Mouse (Mus musculus): ENCODE results near the gene Tmem104. TPM values are rescaled to one million over a fixed set of nuclear protein-coding genes. Genes with fewer than 3 reads are reported as not detected.

Tmem104 gene
- polyA plus RNA-seq, 1 experiment from 2014 or later: 9.7 TPM

DNA sequence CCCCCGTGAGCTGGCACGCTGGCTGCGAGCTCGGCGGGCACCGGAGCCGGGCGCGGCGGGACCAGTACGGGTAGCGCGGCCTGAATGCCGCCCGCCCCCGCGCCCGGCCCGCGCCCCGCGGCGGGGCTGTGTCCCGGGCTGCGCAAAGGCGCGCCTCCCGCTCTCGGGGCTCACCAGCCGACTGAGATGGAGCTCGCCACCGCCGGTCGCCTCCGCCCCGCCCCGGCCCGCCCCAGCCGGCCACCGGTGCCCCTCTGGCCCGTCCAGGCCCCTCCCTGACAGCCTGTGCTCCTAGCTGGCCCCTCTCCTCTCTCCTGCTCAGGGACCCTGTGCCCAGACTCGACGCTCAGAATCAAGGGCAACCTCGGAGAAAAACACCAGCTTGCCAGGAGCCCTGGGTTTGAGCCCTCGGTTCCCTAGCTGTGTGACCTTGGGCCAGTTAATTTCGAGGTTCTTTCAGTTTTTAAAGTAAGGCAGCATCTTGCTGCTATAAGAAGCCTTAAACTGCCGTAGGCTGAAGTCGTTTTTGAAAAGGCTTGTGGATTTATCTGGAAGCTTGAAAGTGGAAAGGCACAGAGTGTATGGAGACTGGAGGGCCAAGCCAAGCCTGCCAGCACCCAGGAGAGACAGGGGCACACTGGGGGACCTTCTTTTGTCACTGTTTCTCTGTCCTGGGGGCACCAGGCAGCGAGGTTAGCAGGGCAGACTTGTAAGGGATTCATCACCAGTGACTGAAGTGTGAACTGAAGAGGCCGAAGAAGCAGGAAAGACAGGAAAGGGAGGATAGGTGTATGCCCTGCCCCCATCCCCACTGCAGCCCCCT is 80.0 kb downstream of the Tmem104 start, which contains the start of gene Grin2c:
Gene Grin2c, minus strand, starts transcription at position 183 of the 823 bp plus-strand sequence.
- peak within 1 kb of the TSS; percentile 35 for H3K4me3 ChIP-seq (replicated peaks; ENCODE audit: low read length)
- H3K4me1 ChIP-seq (ENCODE audit: control insufficient read depth, insufficient read depth, low read length): peaks cover 15% of the 10 kb centered on the region
- no peak within 1 kb of the TSS for H3K27ac ChIP-seq (ENCODE audit: low read length)
- H3K4me2 ChIP-seq (ENCODE audit: low read depth, low read length): peak within 1 kb of the TSS; percentile 52
- no peak within 1 kb of the TSS for H3K9ac ChIP-seq (ENCODE audit: low read length)
- H3K27me3 ChIP-seq (ENCODE audit: control insufficient read depth, insufficient read depth, low read length): peaks cover 66% of the 10 kb centered on the region
- 6% methylated on average over 50 of the region's 50 CpGs for WGBS
- no peak for ATAC-seq (ENCODE audit: insufficient read depth, low FRiP score)
- H3K9me3 ChIP-seq (replicated peaks; ENCODE audit: control insufficient read depth, low read length): no peaks in the 10 kb centered on the region
- no peaks in the 10 kb centered on the region for H3K36me3 ChIP-seq (ENCODE audit: control insufficient read depth, insufficient read depth, low read length)

DNA sequence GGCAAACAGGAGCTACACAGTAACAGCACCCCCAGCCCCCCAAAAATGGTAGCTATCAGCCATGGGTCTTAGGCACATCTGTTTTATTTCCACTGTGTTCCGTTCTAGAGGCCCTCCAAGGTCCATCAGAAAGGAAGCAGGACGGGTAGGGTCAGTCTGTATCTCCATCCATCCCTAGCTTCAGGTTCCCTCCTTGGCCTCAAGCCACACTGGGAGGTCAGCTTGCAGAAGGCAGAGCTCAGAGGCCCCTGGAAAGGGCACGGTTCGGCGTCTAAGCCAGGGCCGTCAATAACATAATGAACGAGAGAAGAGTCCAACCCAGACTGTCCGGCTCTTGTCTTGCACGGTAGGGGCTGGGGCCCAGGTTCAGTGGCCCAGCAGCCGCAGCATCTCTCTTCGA is 80.7 kb downstream of the Tmem104 start:
- ATAC-seq (ENCODE audit: insufficient read depth, low FRiP score): no peak

DNA sequence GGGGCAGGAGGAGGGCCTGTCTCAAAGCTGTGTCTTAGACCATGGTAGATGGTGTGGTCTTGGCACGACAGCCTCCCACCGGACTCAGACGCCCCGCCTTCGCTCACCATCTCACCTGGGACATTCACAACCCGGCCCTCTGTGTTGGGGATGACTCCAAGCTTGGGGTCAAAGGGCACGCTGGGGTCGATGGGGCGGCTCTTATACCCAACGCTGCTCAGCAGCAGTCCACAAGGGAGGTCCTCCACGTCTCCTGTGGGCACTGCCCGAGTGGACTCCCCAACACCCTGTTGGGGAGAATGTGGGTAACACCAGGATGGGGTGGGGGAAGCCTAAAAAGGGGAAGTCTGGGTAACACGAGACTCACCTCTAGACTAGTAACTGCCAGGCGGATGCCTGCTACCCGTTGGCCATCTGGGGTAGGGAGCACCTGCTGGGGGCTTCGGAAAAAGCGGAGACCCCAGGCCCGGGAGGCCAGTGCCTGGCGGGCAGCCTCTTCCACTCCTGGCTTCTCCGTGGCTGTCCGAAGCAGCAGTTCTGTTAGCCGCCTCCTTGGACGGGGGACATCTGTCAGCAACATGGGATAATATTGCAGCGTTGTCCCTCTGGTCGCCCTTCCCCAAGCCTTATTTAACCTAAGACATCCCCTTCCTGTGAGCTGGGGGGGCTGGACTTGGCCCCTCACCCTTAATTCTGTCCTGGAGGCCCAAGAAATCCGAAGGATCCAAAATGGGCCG is 82.2 kb downstream of the Tmem104 start:
- no peaks in the 10 kb centered on the region for H3K36me3 ChIP-seq (ENCODE audit: control insufficient read depth, insufficient read depth, low read length)
- no peak overlapping the region for H3K4me2 ChIP-seq (ENCODE audit: low read depth, low read length)
- WGBS: 87% methylated on average over 27 of the region's 27 CpGs
- H3K9me3 ChIP-seq (replicated peaks; ENCODE audit: control insufficient read depth, low read length): no peaks in the 10 kb centered on the region
- no peak overlapping the region for H3K27ac ChIP-seq (ENCODE audit: low read length)
- no peak overlapping the region for H3K4me3 ChIP-seq (replicated peaks; ENCODE audit: low read length)
- H3K27me3 ChIP-seq (ENCODE audit: control insufficient read depth, insufficient read depth, low read length): peaks cover 47% of the 10 kb centered on the region
- peaks cover 15% of the 10 kb centered on the region for H3K4me1 ChIP-seq (ENCODE audit: control insufficient read depth, insufficient read depth, low read length)
- H3K9ac ChIP-seq (ENCODE audit: low read length): no peak overlapping the region
- no peak for ATAC-seq (ENCODE audit: insufficient read depth, low FRiP score)

More for the DNA sequence above, 80.7 kb downstream of the Tmem104 start:
- no peak overlapping the region for H3K4me3 ChIP-seq (replicated peaks; ENCODE audit: low read length)
- H3K4me1 ChIP-seq (ENCODE audit: control insufficient read depth, insufficient read depth, low read length): peaks cover 15% of the 10 kb centered on the region
- H3K27ac ChIP-seq (ENCODE audit: low read length): no peak overlapping the region
- H3K4me2 ChIP-seq (ENCODE audit: low read depth, low read length): no peak overlapping the region
- no peaks in the 10 kb centered on the region for H3K9me3 ChIP-seq (replicated peaks; ENCODE audit: control insufficient read depth, low read length)
- no peaks in the 10 kb centered on the region for H3K36me3 ChIP-seq (ENCODE audit: control insufficient read depth, insufficient read depth, low read length)
- WGBS: 78% methylated on average over 11 of the region's 11 CpGs
- no peak overlapping the region for H3K9ac ChIP-seq (ENCODE audit: low read length)
- H3K27me3 ChIP-seq (ENCODE audit: control insufficient read depth, insufficient read depth, low read length): peaks cover 59% of the 10 kb centered on the region

DNA sequence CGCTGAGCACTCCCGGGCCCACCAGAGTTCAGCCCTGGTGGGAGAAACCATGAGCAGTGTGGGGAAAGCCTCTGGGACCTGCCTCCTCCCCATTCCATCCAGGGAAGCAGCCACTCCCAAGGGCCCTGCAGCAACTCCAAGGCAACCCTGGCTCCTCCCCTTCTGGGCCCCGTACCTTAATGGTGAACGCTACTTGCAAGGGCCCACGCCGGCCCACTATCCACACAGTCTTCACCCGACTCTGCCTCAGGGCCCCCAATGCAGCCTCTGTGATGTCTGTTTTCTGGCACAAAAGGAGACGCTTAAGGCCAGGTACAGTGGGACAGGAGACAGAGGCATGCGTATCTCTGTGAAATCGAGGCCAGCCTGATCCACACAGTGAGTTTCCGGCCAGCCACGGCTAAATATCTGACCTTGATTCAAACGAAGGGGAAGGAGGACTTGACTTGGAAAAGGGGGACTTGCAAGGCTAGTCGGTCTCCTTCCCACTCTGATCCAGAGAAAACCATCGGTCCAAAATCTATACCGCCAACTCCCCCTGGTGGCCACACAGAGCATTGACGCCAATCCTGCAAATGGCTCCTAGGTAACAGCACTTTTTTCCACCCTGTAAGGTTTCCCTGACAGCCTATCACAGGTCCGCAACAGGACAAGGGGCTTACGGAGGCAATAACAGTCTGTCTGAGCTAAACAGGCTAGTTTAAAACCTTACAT is 83.0 kb downstream of the Tmem104 start:
- no peak overlapping the region for H3K4me2 ChIP-seq (ENCODE audit: low read depth, low read length)
- peak overlapping the region; percentile 16; the same call in 1 of the 2 replicates for H3K9ac ChIP-seq (ENCODE audit: low read length)
- no peaks in the 10 kb centered on the region for H3K36me3 ChIP-seq (ENCODE audit: control insufficient read depth, insufficient read depth, low read length)
- no peak overlapping the region for H3K27ac ChIP-seq (ENCODE audit: low read length)
- 30% methylated on average over 19 of the region's 19 CpGs for WGBS
- peak; percentile 5; the same call in 1 of the 2 replicates for ATAC-seq (ENCODE audit: insufficient read depth, low FRiP score)
- H3K27me3 ChIP-seq (ENCODE audit: control insufficient read depth, insufficient read depth, low read length): peaks cover 39% of the 10 kb centered on the region
- H3K4me3 ChIP-seq (replicated peaks; ENCODE audit: low read length): no peak overlapping the region
- H3K4me1 ChIP-seq (ENCODE audit: control insufficient read depth, insufficient read depth, low read length): peaks cover 12% of the 10 kb centered on the region
- H3K9me3 ChIP-seq (replicated peaks; ENCODE audit: control insufficient read depth, low read length): no peaks in the 10 kb centered on the region

DNA sequence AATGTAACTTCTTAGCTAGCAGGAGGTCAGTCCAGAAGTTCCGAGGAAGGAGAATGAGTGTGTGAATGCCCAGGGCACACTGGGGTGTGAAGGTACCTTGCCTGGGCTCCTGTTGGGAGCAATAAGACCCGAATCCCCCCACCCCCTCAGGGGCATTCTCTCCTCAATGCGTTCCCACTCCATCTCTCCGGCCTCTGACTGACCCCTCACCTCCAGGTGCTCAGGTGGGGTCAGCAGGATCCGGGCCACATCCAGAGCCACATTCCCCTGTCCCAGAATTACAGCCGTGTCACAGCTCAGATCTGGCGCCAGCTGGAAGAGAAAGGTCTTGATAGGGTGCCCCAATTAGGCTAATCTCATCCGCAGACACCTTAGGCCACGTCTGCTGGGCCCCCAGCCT is 83.8 kb downstream of the Tmem104 start:
- peaks cover 32% of the 10 kb centered on the region for H3K27me3 ChIP-seq (ENCODE audit: control insufficient read depth, insufficient read depth, low read length)
- 78% methylated on average over 9 of the region's 9 CpGs for WGBS
- H3K36me3 ChIP-seq (ENCODE audit: control insufficient read depth, insufficient read depth, low read length): no peaks in the 10 kb centered on the region
- no peak for ATAC-seq (ENCODE audit: insufficient read depth, low FRiP score)
- H3K4me1 ChIP-seq (ENCODE audit: control insufficient read depth, insufficient read depth, low read length): peaks cover 14% of the 10 kb centered on the region
- no peak overlapping the region for H3K4me3 ChIP-seq (replicated peaks; ENCODE audit: low read length)
- no peak overlapping the region for H3K4me2 ChIP-seq (ENCODE audit: low read depth, low read length)
- no peak overlapping the region for H3K9ac ChIP-seq (ENCODE audit: low read length)
- no peak overlapping the region for H3K27ac ChIP-seq (ENCODE audit: low read length)
- no peaks in the 10 kb centered on the region for H3K9me3 ChIP-seq (replicated peaks; ENCODE audit: control insufficient read depth, low read length)

DNA sequence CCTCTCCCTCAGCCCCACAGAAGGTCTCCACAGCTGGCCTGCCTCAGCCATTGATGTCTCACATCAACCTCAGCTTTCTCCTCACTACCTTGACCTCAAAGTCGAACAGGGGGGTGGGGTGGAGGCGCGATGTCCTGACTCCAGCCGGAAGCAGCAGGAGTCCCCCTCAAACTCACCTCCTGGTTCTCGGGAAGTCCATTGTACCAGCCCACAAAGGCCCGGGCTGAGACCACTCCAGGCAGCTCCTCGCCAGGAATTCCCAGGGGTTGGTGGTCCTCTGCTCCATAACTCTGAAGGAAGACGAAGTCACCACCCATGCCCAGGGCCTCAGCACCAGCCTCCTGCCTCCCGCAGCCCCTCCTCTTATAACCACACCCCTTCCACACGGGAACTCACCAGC is 84.2 kb downstream of the Tmem104 start:
- Histone ChIP-seq H3K4me3 (replicated peaks; ENCODE audit: low read length) (no peak overlapping the region), H3K4me1 (ENCODE audit: control insufficient read depth, insufficient read depth, low read length) (peaks cover 18% of the 10 kb centered on the region), H3K9ac (ENCODE audit: low read length) (no peak overlapping the region), H3K27me3 (ENCODE audit: control insufficient read depth, insufficient read depth, low read length) (peaks cover 28% of the 10 kb centered on the region), H3K9me3 (replicated peaks; ENCODE audit: control insufficient read depth, low read length) (no peaks in the 10 kb centered on the region), H3K4me2 (ENCODE audit: low read depth, low read length) (no peak overlapping the region), H3K36me3 (ENCODE audit: control insufficient read depth, insufficient read depth, low read length) (no peaks in the 10 kb centered on the region), H3K27ac (ENCODE audit: low read length) (no peak overlapping the region)
- WGBS: 64% methylated on average over 10 of the region's 10 CpGs
- no peak for ATAC-seq (ENCODE audit: insufficient read depth, low FRiP score)

DNA sequence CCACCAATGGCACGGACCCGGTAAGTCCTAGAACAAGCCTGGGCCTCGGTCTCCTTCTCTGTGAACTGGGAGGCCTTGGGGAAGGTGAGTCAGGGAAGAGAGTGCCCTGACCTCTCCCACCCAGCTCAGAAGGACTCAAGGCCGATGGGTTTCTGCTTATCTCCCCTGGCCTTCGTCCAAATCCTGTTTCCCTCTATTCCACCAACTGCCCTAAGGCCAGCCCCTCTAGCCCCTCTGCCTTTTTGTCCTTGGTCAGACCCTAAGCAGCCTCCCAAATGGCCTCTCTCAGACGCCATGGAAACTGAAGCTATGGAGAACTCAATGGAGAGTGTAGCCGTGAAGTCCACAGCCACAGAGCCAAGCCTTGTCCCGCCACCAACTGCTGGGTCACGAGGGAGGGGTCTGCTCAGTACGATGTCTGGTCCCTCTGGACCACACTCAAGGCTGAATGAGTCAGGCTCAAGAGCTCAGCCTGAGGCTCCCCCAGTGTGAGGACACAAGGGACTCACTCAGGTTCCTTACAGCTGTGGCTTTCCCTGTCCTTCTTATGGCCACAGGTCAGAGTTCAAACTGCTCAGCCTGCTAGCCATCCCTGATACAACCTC is 85.7 kb downstream of the Tmem104 start:
- H3K4me3 ChIP-seq (replicated peaks; ENCODE audit: low read length): no peak overlapping the region
- no peak for ATAC-seq (ENCODE audit: insufficient read depth, low FRiP score)
- 72% methylated on average over 10 of the region's 10 CpGs for WGBS
- H3K4me2 ChIP-seq (ENCODE audit: low read depth, low read length): no peak overlapping the region
- no peaks in the 10 kb centered on the region for H3K36me3 ChIP-seq (ENCODE audit: control insufficient read depth, insufficient read depth, low read length)
- no peaks in the 10 kb centered on the region for H3K9me3 ChIP-seq (replicated peaks; ENCODE audit: control insufficient read depth, low read length)
- no peak overlapping the region for H3K27ac ChIP-seq (ENCODE audit: low read length)
- peaks cover 11% of the 10 kb centered on the region; the same call in 1 of the 2 replicates for H3K4me1 ChIP-seq (ENCODE audit: control insufficient read depth, insufficient read depth, low read length)
- peaks cover 12% of the 10 kb centered on the region for H3K27me3 ChIP-seq (ENCODE audit: control insufficient read depth, insufficient read depth, low read length)
- no peak overlapping the region for H3K9ac ChIP-seq (ENCODE audit: low read length)

DNA sequence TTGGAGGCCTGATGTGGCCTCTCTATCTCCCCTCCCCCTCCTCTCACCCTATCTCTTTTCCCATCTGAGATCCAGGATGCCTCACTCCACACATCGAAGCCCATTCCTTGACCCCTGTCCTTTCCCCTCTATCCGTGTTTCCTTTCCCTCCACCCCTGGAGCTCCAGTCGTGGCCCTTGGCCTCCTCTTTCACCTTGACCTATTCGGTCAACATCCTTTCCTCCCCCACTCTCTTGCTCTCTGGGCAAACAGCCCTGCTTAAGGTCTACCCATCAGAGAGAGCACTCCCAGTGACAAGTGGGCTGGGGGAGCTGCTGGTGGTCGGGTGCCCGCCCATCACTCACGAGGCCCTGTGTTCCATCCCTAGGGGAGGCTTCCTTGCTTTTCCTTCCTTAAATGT is 86.4 kb downstream of the Tmem104 start:
- Histone ChIP-seq H3K27me3 (ENCODE audit: control insufficient read depth, insufficient read depth, low read length) (peaks cover 6% of the 10 kb centered on the region; the same call in 1 of the 2 replicates), H3K4me1 (ENCODE audit: control insufficient read depth, insufficient read depth, low read length) (peaks cover 11% of the 10 kb centered on the region; the same call in 1 of the 2 replicates), H3K9me3 (replicated peaks; ENCODE audit: control insufficient read depth, low read length) (no peaks in the 10 kb centered on the region), H3K4me3 (replicated peaks; ENCODE audit: low read length) (no peak overlapping the region), H3K36me3 (ENCODE audit: control insufficient read depth, insufficient read depth, low read length) (no peaks in the 10 kb centered on the region), H3K9ac (ENCODE audit: low read length) (0 out of 2 replicates have a peak overlapping the region, but pooled peaks have one; percentile 11), H3K4me2 (ENCODE audit: low read depth, low read length) (no peak overlapping the region), H3K27ac (ENCODE audit: low read length) (no peak overlapping the region)
- ATAC-seq (ENCODE audit: insufficient read depth, low FRiP score): no peak
- 57% methylated on average over 7 of the region's 7 CpGs for WGBS

All from stomach, embryonic 16.5 days (tissue).